Mouse (Mus musculus): Measurements from ENCODE around the gene Cep152. TPM values are rescaled to one million over a fixed set of nuclear protein-coding genes. Genes with fewer than 3 reads are reported as not detected.

The Cep152 gene
- total and polyA plus RNA-seq, 3 experiments: 7.7 to 8.9 (median 8.8) TPM

DNA sequence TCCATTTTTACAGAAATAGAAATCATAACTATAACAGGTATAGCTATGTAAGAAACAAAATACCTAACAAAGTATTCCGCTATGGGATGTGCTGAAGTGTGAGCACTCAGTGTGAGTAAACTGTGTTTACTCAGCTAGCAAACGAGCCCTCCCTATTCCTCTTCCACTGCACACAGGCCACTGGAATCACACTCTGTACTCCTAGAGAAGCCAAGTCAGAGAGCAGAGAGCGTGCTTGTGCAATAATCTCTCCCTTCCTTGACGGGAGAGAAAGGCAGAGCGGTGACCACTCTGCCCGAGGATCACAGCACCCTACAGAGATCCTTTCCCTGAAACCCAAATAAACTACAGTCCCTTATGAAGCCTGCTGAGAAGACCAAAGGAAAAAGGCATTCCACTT, 26.7 kb downstream of the Cep152 start:
- no peaks in the 10 kb centered on the region for H3K79me2 ChIP-seq (replicated peaks; ENCODE audit: control insufficient read depth, extremely low read depth, insufficient read depth, poor library complexity, severe bottlenecking)
- no peak overlapping the region for H3K4me2 ChIP-seq (ENCODE audit: insufficient read depth, low read depth, poor library complexity, severe bottlenecking)
- no peaks in the 10 kb centered on the region for H3K4me1 ChIP-seq (ENCODE audit: control insufficient read depth in 1 of 2, insufficient read depth in 2 of 2)
- TF ChIP-seq HCFC1 (IDR thresholded peaks at IDR 0.05; ENCODE audit: low read depth, low read length) (no peak), MYC (IDR thresholded peaks at IDR 0.05; ENCODE audit: low read depth, low read length) (no peak), MXI1 (IDR thresholded peaks at IDR 0.05; ENCODE audit: low read depth, low read length) (no peak), POLR2AphosphoS2 (IDR thresholded peaks at IDR 0.05; ENCODE audit: low read depth, low read length) (no peak), ELF1 (IDR thresholded peaks at IDR 0.05; ENCODE audit: low read depth, low read length) (no peak), CHD1 (IDR thresholded peaks at IDR 0.05; ENCODE audit: low read depth, low read length) (no peak), ZC3H11A (IDR thresholded peaks at IDR 0.05; ENCODE audit: low read depth, low read length) (no peak)
- in situ Hi-C loops (cut with MboI; ENCODE audit: low pct_ligation_motif_present, low pct_unique_long_range_greater_than_20kb, low sequenced_read_pairs) (no loop called here), dilution Hi-C loops (cut with MboI; ENCODE audit: extremely low pct_ligation_motif_present, extremely low pct_unique_long_range_greater_than_20kb, low sequenced_read_pairs) (no loop called here)
- no peaks in the 10 kb centered on the region for H3K27me3 ChIP-seq (replicated peaks)
- no peak overlapping the region for H3K9ac ChIP-seq (ENCODE audit: insufficient read depth, low read depth)
- no peak overlapping the region for H3K4me3 ChIP-seq (replicated peaks in 1 of 3; ENCODE audit: low read depth in 2 of 3, low read length in 2 of 3, poor library complexity in 1 of 3)
- peaks cover 67 to 88% of the 10 kb centered on the region in 2 experiments for H3K36me3 ChIP-seq (replicated peaks in 1 of 2; ENCODE audit: control insufficient read depth in 1 of 2, insufficient read depth in 1 of 2, low read length in 1 of 2)
- H3K27ac ChIP-seq (ENCODE audit: insufficient read depth, low read depth): no peak overlapping the region
- no peak for DNase-seq (ENCODE audit: extremely low read depth)
- no peaks in the 10 kb centered on the region for H3K9me3 ChIP-seq (replicated peaks; ENCODE audit: low read length)

DNA sequence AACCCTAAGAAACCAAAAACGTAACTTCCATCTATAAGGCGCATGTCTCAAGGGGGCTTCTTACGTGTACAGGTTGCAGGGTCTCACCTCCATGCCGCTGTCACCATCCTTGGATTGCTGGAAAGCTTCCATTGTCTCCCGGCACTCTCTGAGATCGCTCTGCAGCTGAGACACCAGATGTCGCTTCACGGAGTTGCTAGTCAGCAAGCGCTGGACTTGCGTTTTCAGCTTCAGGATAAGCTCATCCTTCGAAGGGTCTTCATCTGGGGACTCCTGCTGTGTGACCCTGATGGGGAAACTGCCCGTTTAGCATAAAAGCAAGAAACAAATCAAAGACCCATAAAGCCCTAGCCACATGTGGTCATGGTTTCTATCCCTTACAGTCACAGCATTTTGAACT, 30.1 kb downstream of the Cep152 start:
- no peak overlapping the region for H3K27ac ChIP-seq (ENCODE audit: insufficient read depth, low read depth)
- H3K4me1 ChIP-seq (ENCODE audit: control insufficient read depth in 1 of 2, insufficient read depth in 2 of 2): no peaks in the 10 kb centered on the region
- in situ Hi-C loops (cut with MboI; ENCODE audit: low pct_ligation_motif_present, low pct_unique_long_range_greater_than_20kb, low sequenced_read_pairs) (no loop called here), dilution Hi-C loops (cut with MboI; ENCODE audit: extremely low pct_ligation_motif_present, extremely low pct_unique_long_range_greater_than_20kb, low sequenced_read_pairs) (no loop called here)
- TF ChIP-seq CTCF (conservative IDR thresholded peaks at IDR 0.05 in 1 of 2, IDR thresholded peaks at IDR 0.05 in 1 of 2; ENCODE audit: low read depth in 2 of 2, low read length in 2 of 2) (no peak), USF1 (IDR thresholded peaks at IDR 0.05; ENCODE audit: low read depth, low read length) (no peak), MAFK (IDR thresholded peaks at IDR 0.05; ENCODE audit: insufficient replicate concordance, low read length) (no peak), NRF1 (IDR thresholded peaks at IDR 0.05; ENCODE audit: low read depth, low read length) (no peak), ZC3H11A (IDR thresholded peaks at IDR 0.05; ENCODE audit: low read depth, low read length) (no peak), MYC (IDR thresholded peaks at IDR 0.05; ENCODE audit: low read depth, low read length) (no peak), MAZ (IDR thresholded peaks at IDR 0.05; ENCODE audit: low read depth, low read length) (no peak), POLR2A (IDR thresholded peaks at IDR 0.05; ENCODE audit: low read depth, low read length) (no peak), UBTF (IDR thresholded peaks at IDR 0.05; ENCODE audit: low read depth, low read length) (no peak), E2F4 (IDR thresholded peaks at IDR 0.05; ENCODE audit: insufficient replicate concordance, low read depth, low read length) (no peak), NELFE (IDR thresholded peaks at IDR 0.05; ENCODE audit: low read depth, low read length) (no peak), MEF2A (IDR thresholded peaks at IDR 0.05; ENCODE audit: borderline replicate concordance, low read depth, low read length) (no peak), JUND (conservative IDR thresholded peaks at IDR 0.05; ENCODE audit: low read depth, low read length) (no peak), JUN (IDR thresholded peaks at IDR 0.05; ENCODE audit: insufficient read depth, low read depth, low read length) (no peak), GABPA (IDR thresholded peaks at IDR 0.05; ENCODE audit: insufficient replicate concordance, low read depth, low read length) (no peak), CHD2 (IDR thresholded peaks at IDR 0.05; ENCODE audit: low read length) (no peak), BHLHE40 (IDR thresholded peaks at IDR 0.05; ENCODE audit: low read depth, low read length) (no peak), RCOR1 (conservative IDR thresholded peaks at IDR 0.05; ENCODE audit: low read depth, low read length) (no peak), PAX5 (IDR thresholded peaks at IDR 0.05; ENCODE audit: low read length) (no peak)
- DNase-seq (ENCODE audit: extremely low read depth): no peak
- peaks cover 60 to 88% of the 10 kb centered on the region in 2 experiments for H3K36me3 ChIP-seq (replicated peaks in 1 of 2; ENCODE audit: control insufficient read depth in 1 of 2, insufficient read depth in 1 of 2, low read length in 1 of 2)
- H3K27me3 ChIP-seq (replicated peaks): no peaks in the 10 kb centered on the region
- no peaks in the 10 kb centered on the region for H3K79me2 ChIP-seq (replicated peaks; ENCODE audit: control insufficient read depth, extremely low read depth, insufficient read depth, poor library complexity, severe bottlenecking)
- no peak overlapping the region for H3K4me2 ChIP-seq (ENCODE audit: insufficient read depth, low read depth, poor library complexity, severe bottlenecking)
- H3K9me3 ChIP-seq (replicated peaks; ENCODE audit: low read length): no peaks in the 10 kb centered on the region
- no peak overlapping the region for H3K4me3 ChIP-seq (replicated peaks in 1 of 3; ENCODE audit: low read depth in 2 of 3, low read length in 2 of 3, poor library complexity in 1 of 3)
- no peak overlapping the region for H3K9ac ChIP-seq (ENCODE audit: insufficient read depth, low read depth)

Measured in CH12.LX (cell line).